Mouse (Mus musculus) c-Kit-positive CD71-positive TER-119-negative erythroid progenitor cells, embryonic 14.5 days (primary cell): ENCODE results near the gene Btbd17.

Experiments
- DNase-seq: peaks from one replicate; pipeline ENCODE4 v3.0.0-alpha.2; 2013; ENCODE audit warnings: low read depth

Btbd17 gene

GRCm38 (mm10) chr11:114764820-114765818, 30.6 kb downstream of the Btbd17 start, which contains the start of gene Kif19a:
TSS of gene Kif19a (plus strand) at chr11:114765388.
- peak; percentile 23 for DNase-seq

DNA sequence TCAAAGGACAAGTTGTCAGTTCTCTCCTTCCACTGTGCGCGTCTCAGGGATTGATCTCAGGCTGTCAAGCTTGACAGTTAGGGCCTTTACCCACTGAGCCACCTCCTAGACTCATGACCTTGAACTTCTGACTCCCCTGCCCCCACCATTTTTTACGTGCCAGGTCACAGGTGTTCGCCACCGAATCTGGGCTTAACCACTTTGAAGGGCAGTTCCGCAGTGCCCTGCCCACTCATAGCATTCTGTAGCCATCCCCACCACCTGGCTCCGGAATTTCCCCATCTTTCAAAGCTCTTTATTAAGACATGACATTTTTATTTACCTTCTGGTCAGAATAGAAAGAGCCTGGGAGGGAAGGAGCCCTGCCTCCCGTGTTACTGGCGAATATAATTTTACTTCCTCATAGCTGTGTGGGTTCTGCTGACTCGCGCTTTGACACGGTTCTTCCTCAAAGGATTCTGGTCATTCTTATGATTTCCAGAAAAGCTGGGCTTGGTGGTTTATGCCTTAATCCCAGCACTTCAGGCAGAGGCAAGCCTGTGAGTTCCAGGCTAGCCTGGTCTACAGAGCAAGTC, 48.1 kb downstream of the Btbd17 start:
- no peak for DNase-seq

DNA sequence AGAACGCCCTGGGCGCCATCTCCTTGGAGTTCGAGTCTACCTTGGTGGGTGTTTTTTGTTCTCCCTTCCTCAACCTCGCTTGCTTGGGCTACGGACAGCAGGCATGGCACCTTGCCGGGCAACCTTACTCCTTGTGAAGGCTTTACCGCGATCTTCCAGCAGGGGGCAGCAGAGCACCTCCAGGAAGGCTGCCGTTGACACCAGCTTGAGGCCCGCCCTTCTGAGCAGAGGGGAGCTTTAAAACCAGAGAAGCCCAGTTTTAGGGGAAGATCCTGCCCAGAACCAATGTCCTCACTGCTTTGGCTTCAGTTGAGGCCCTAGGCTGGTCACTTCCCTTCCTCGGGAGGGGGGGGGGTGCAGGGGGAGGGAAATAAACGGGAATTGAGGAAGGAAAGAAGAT, 50.6 kb downstream of the Btbd17 start:
- DNase-seq: peak; percentile 61

DNA sequence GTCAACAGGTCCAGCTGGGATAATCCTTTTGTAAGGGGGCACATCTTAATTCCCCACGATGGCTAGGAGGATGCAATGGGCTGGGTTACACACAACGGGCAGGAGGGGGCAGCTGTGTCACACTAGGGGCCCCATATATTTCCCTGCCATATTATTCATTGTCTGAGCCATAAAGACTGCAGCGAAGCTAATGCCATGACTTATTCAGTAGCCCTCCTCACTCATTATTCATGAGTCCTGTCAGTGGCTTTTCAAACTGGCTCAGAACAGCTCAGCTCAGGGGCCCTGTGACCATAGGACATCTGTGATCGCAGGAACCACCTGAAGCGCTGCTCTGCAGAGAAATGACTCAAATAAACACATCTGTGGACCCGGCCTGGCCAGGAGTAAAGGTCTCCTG, 54.3 kb downstream of the Btbd17 start:
- DNase-seq: no peak
